Mouse (Mus musculus): ENCODE measurements around the gene Cdc42ep4. TPM values are rescaled to one million over a fixed set of nuclear protein-coding genes. Genes with fewer than 3 reads are reported as not detected.

Gene Cdc42ep4
- polyA plus RNA-seq, 1 experiment from 2014 or later, result 71.7 TPM

DNA sequence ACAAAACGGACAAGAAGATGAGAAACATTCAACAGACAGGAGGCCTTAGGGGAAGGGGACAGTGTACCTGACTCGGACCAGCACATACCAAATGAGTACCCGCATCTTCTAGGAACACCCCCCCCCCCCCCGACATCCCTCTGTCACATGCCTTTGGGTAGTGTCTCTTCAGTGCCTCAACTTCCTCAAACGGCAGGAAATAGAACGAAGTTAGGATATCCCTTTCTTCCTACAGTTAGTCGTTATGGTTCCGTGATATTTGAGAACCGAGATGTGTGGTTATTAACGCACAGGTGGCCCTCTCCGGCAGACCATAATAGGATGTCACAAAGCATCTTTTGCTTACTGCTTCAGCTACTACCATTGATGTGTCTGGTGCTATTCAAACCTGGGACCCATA lies 35.3 kb upstream of the Cdc42ep4 start:
- no peak for ATAC-seq (ENCODE audit: low FRiP score, low read depth)
- Histone ChIP-seq H3K27ac (replicated peaks) (peak overlapping the region; percentile 87; the same call in 1 of the 2 replicates), H3K4me2 (peak overlapping the region; percentile 53; the same call in 1 of the 2 replicates), H3K9ac (no peak overlapping the region), H3K4me3 (no peak overlapping the region), H3K27me3 (no peaks in the 10 kb centered on the region), H3K4me1 (replicated peaks) (peaks cover 31% of the 10 kb centered on the region), H3K9me3 (no peaks in the 10 kb centered on the region), H3K36me3 (no peaks in the 10 kb centered on the region)
- WGBS, result 76% methylated on average over 11 of the region's 11 CpGs

DNA sequence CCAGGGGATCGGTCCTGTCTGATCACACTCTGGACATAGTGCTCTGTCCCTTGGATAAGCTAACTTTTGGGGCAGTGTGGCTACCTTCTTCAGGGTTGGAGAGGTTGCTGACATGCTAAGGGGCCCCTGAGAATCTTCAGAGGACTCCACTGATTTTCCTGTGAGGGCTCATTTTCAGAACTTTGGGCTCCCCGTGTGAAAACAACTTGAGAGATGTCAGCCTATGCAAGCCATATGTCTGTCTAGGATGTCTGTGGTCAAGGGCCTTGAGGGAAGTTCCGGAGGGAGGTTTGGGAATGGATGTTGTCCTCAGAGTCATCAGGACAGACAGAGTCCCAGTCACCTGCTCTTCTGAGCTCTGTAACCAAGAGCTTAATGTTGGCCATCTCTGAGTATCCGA lies 34.7 kb upstream of the Cdc42ep4 start:
- Histone ChIP-seq H3K9me3 (no peaks in the 10 kb centered on the region), H3K27ac (replicated peaks) (peak overlapping the region; percentile 87), H3K4me3 (peak overlapping the region; percentile 29), H3K36me3 (no peaks in the 10 kb centered on the region), H3K9ac (no peak overlapping the region), H3K4me2 (peak overlapping the region; percentile 53), H3K4me1 (replicated peaks) (peaks cover 33% of the 10 kb centered on the region), H3K27me3 (no peaks in the 10 kb centered on the region)
- WGBS, result 38% methylated on average over 4 of the region's 4 CpGs
- no peak for ATAC-seq (ENCODE audit: low FRiP score, low read depth)

- ATAC-seq (ENCODE audit: low FRiP score, low read depth), result peak; percentile 88
- Histone ChIP-seq H3K4me2 (peak overlapping the region; percentile 53), H3K4me1 (replicated peaks) (peaks cover 33% of the 10 kb centered on the region), H3K36me3 (no peaks in the 10 kb centered on the region), H3K9me3 (no peaks in the 10 kb centered on the region), H3K9ac (peak overlapping the region; percentile 16; the same call in 1 of the 2 replicates), H3K27ac (replicated peaks) (peak overlapping the region; percentile 87), H3K4me3 (peak overlapping the region; percentile 29), H3K27me3 (no peaks in the 10 kb centered on the region)
- 2% methylated on average over 19 of the region's 19 CpGs for WGBS
Measured at GRCm38 (mm10) chr11:113785406-113786171, 33.9 kb upstream of the Cdc42ep4 start.

DNA sequence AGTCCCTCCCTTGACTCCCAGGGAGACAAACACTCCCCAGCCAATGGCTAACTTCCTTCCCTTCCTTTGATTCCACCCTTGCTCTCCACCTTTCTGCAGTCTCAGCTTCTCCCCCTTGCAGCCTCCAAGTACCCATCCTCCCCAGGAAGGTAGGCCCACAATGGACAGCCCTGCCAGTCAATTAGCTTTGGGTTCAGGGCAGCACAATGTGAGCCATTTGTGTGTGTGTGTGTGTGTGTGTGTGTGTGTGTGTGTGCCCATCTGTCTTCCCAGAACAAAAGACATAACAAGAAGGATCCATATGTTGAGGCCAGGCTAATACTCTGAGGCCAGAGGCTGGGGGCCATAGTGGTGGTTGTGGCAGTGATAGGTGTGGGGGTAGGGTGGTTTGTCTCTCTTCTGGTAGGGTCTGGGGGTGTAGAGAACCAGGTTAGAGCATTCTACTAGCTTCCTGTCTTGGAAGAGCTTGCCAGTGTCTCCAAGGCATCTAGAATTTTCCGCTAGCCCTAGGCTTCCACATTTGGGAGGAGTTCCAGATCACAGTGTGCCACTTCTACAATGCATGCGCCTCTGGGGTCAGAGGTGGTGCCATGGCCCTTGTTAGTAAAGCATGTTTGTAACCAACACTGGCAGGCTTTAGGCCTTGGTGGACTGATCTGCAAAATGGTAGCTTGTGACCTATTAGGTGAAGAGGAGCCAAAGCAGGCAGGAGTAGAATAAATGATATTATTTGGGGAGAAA lies 33.1 kb upstream of the Cdc42ep4 start:
- Histone ChIP-seq H3K9ac (no peak overlapping the region), H3K27me3 (no peaks in the 10 kb centered on the region), H3K4me2 (peak overlapping the region; percentile 53), H3K36me3 (no peaks in the 10 kb centered on the region), H3K4me1 (replicated peaks) (peaks cover 33% of the 10 kb centered on the region), H3K27ac (replicated peaks) (peak overlapping the region; percentile 87), H3K4me3 (no peak overlapping the region), H3K9me3 (no peaks in the 10 kb centered on the region)
- 22% methylated on average over 2 of the region's 2 CpGs for WGBS
- peak; percentile 16; the same call in 1 of the 2 replicates for ATAC-seq (ENCODE audit: low FRiP score, low read depth)

DNA sequence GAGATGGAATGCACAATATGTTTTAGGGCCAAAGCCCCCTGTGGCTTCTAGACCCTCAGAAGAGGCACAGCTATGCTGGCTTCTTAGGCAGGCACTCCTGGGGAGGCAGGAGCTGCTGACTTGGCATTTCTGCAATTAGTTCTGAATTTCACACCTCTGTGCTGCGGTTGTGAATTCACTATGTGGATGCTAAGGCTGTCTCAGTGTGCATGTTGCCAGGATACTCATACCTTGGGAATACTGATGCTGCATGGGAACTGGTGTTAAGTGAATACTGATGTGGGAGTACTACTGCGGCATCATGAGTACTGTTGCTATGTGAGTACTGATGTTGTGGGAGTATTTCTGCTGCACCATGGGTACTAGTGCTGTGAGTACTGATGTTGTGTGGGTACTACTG lies 30.8 kb upstream of the Cdc42ep4 start:
- ATAC-seq (ENCODE audit: low FRiP score, low read depth), result no peak
- Histone ChIP-seq H3K27me3 (no peaks in the 10 kb centered on the region), H3K9me3 (no peaks in the 10 kb centered on the region), H3K4me3 (no peak overlapping the region), H3K36me3 (no peaks in the 10 kb centered on the region), H3K9ac (no peak overlapping the region), H3K4me1 (replicated peaks) (peaks cover 41% of the 10 kb centered on the region), H3K4me2 (no peak overlapping the region), H3K27ac (replicated peaks) (0 out of 2 replicates have a peak overlapping the region, but pooled peaks have one; percentile 1)
- WGBS, result 60% methylated on average over 2 of the region's 2 CpGs

- H3K27me3 ChIP-seq, result no peaks in the 10 kb centered on the region
- 0 out of 2 replicates have a peak overlapping the region, but pooled peaks have one; percentile 1 for H3K27ac ChIP-seq (replicated peaks)
- 40% methylated on average over 2 of the region's 2 CpGs for WGBS
Measured at GRCm38 (mm10) chr11:113782006-113782405, 30.3 kb upstream of the Cdc42ep4 start.

DNA sequence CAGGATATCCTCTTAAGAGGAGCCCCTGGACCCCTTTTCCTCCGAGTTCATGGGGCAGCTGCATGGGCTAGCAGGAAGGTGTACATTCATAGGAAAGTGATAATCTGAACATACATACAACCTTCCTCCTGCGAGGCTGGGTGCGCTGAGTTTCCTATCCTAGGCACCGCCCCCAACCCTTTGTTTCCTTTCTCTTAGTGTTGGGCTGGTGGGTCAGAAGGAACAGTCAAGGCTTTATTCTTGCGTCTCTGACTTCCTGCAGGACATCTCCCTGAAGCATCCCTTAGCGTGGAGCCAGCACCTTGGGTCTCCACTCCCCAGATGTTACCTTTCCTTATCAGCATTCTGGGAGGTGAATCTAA lies 28.0 kb upstream of the Cdc42ep4 start:
- no peak overlapping the region for H3K4me2 ChIP-seq
- no peaks in the 10 kb centered on the region for H3K36me3 ChIP-seq
- no peak for ATAC-seq (ENCODE audit: low FRiP score, low read depth)
- H3K4me1 ChIP-seq (replicated peaks), result peaks cover 19% of the 10 kb centered on the region
- 15% methylated on average over 6 of the region's 6 CpGs for WGBS
- no peaks in the 10 kb centered on the region for H3K9me3 ChIP-seq
- H3K9ac ChIP-seq, result no peak overlapping the region
- no peaks in the 10 kb centered on the region for H3K27me3 ChIP-seq
- H3K27ac ChIP-seq (replicated peaks), result no peak overlapping the region
- no peak overlapping the region for H3K4me3 ChIP-seq

More at GRCm38 (mm10) chr11:113782006-113782405, 30.3 kb upstream of the Cdc42ep4 start:
- H3K4me3 ChIP-seq, result no peak overlapping the region
- H3K4me2 ChIP-seq, result no peak overlapping the region
- no peak overlapping the region for H3K9ac ChIP-seq
- no peak for ATAC-seq (ENCODE audit: low FRiP score, low read depth)
- no peaks in the 10 kb centered on the region for H3K9me3 ChIP-seq
- H3K36me3 ChIP-seq, result no peaks in the 10 kb centered on the region
- peaks cover 41% of the 10 kb centered on the region for H3K4me1 ChIP-seq (replicated peaks)

- no peak overlapping the region for H3K4me3 ChIP-seq
- H3K27me3 ChIP-seq, result no peaks in the 10 kb centered on the region
- no peak overlapping the region for H3K4me2 ChIP-seq
- no peak overlapping the region for H3K9ac ChIP-seq
- WGBS, result 15% methylated on average over 20 of the region's 20 CpGs
- H3K27ac ChIP-seq (replicated peaks), result 0 out of 2 replicates have a peak overlapping the region, but pooled peaks have one; percentile 31
- no peak for ATAC-seq (ENCODE audit: low FRiP score, low read depth)
- no peaks in the 10 kb centered on the region for H3K36me3 ChIP-seq
- H3K4me1 ChIP-seq (replicated peaks), result peaks cover 15% of the 10 kb centered on the region
- no peaks in the 10 kb centered on the region for H3K9me3 ChIP-seq
Measured at GRCm38 (mm10) chr11:113778733-113779679, 27.3 kb upstream of the Cdc42ep4 start.

DNA sequence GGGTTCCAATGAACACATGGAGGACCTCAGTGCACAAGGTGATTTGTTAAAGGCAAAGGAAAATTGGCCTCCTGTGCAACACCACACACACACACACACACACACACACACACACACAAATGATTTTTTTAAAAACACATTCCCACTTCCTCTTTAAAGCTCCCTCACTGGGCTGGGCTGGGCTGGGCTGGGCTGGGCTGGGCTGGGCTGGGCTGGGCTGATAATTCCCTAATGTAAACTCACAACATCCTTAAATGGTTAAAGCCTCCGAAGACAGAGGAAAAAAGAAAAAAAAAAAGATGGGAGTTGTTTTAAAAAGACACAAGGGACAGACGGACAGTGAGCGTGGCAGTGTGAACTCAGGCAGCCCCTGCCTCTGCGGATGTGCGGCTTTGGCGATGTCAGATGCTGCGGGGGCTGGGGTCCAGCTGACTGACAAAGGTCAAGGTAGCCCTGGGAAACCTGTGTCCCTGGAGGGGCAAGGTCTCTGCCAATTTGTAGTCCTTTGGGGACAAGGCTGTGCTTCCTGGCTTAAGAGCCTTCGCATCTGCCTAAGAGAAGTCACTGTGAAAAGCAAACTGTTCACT lies 26.3 kb upstream of the Cdc42ep4 start:
- no peak for ATAC-seq (ENCODE audit: low FRiP score, low read depth)

GRCm38 (mm10) chr11:113776851-113777511 lies 25.3 kb upstream of the Cdc42ep4 start:
- Histone ChIP-seq H3K4me1 (replicated peaks) (peaks cover 9% of the 10 kb centered on the region), H3K9ac (no peak overlapping the region), H3K27ac (replicated peaks) (no peak overlapping the region), H3K9me3 (no peaks in the 10 kb centered on the region), H3K4me2 (no peak overlapping the region), H3K4me3 (no peak overlapping the region), H3K27me3 (no peaks in the 10 kb centered on the region), H3K36me3 (no peaks in the 10 kb centered on the region)
- ATAC-seq (ENCODE audit: low FRiP score, low read depth), result no peak
- WGBS, result 75% methylated on average over 14 of the region's 14 CpGs

More for the DNA sequence above, 26.3 kb upstream of the Cdc42ep4 start:
- H3K4me1 ChIP-seq (replicated peaks), result peaks cover 15% of the 10 kb centered on the region
- no peaks in the 10 kb centered on the region for H3K27me3 ChIP-seq
- no peaks in the 10 kb centered on the region for H3K9me3 ChIP-seq
- 48% methylated on average over 8 of the region's 8 CpGs for WGBS
- no peak overlapping the region for H3K27ac ChIP-seq (replicated peaks)
- no peak overlapping the region for H3K4me3 ChIP-seq
- no peak overlapping the region for H3K9ac ChIP-seq
- no peaks in the 10 kb centered on the region for H3K36me3 ChIP-seq
- no peak overlapping the region for H3K4me2 ChIP-seq

GRCm38 (mm10) chr11:113774773-113775172 lies 23.1 kb upstream of the Cdc42ep4 start:
- Histone ChIP-seq H3K27ac (replicated peaks) (no peak overlapping the region), H3K36me3 (no peaks in the 10 kb centered on the region), H3K9me3 (no peaks in the 10 kb centered on the region), H3K4me1 (replicated peaks) (peaks cover 8% of the 10 kb centered on the region), H3K27me3 (no peaks in the 10 kb centered on the region), H3K9ac (no peak overlapping the region), H3K4me2 (no peak overlapping the region), H3K4me3 (no peak overlapping the region)
- no peak for ATAC-seq (ENCODE audit: low FRiP score, low read depth)
- WGBS, result 73% methylated on average over 3 of the region's 3 CpGs
